Mouse (Mus musculus): ENCODE measurements at regions not wholly inside any gene's neighbourhood (a gene's known extent, or its start where the extent isn't known, plus 50 kb on each side); places are given as distances from the start of the nearest gene placed in this dataset.
"Not testable (repeated sequence)": the region's sequence is repeated elsewhere in the genome, so short reads cannot be mapped to it uniquely, and the experiment has no call there.

DNA sequence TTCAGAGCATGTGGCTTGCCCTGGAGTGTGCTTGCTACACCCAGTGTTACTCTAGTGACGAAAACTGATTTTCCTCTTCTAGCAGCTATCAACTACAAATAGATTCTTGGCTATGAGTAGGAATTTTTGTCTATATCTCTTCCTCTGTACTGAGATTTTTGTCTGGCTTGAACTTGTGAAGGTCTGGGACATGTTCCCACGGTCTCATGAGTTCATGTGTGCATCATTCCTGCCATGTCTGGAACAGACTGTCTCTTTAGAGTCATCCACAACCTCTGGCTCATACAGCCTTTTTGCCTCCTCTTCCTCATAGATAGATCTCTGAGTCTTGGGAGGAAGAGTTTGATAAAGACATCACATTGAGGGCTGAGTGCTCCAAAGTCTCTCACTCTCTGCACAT lies 86.5 kb upstream of the Gm5148 start:
- Histone ChIP-seq H3K36me3 (ENCODE audit: insufficient read depth, low read length) (no peaks in the 10 kb centered on the region), H3K4me3 (ENCODE audit: low read depth, low read length) (no peak overlapping the region), H3K9ac (replicated peaks; ENCODE audit: low read depth) (no peak overlapping the region), H3K27ac (ENCODE audit: low read length) (no peak overlapping the region), H3K27me3 (replicated peaks; ENCODE audit: insufficient read depth, low read length) (no peaks in the 10 kb centered on the region), H3K9me3 (ENCODE audit: low read length) (no peaks in the 10 kb centered on the region), H3K4me1 (ENCODE audit: insufficient read depth, low read depth, low read length) (no peaks in the 10 kb centered on the region), H3K4me2 (replicated peaks; ENCODE audit: low read depth, low read length) (no peak overlapping the region)
- WGBS, result 72% methylated on average over 2 of the region's 2 CpGs
- DNase-seq (ENCODE audit: low spot score) (no peak), ATAC-seq (no peak)
- TF ChIP-seq CTCF (IDR thresholded peaks at IDR 0.05) (no peak), EP300 (IDR thresholded peaks at IDR 0.05) (no peak)

DNA sequence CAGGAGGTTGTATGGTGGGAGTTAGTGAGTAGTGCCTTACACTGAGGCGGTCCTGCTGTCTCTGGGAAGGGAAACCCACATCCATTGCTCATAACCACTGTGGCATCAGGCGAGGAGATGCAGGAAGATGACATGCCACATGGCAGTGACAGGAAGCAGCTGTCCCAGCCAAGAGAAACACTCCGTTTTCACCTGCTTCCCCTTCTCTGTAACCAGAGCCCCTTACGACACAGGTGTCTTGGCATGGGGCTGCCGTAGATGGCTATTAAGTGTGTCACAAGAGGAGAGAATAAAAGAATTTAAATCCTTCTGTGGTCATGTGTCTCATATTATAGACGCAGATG lies 81.5 kb upstream of the Gm5148 start:
- ATAC-seq, result no peak
- no peak for DNase-seq (ENCODE audit: low spot score)
- no peak overlapping the region for H3K27ac ChIP-seq (ENCODE audit: low read length)

DNA sequence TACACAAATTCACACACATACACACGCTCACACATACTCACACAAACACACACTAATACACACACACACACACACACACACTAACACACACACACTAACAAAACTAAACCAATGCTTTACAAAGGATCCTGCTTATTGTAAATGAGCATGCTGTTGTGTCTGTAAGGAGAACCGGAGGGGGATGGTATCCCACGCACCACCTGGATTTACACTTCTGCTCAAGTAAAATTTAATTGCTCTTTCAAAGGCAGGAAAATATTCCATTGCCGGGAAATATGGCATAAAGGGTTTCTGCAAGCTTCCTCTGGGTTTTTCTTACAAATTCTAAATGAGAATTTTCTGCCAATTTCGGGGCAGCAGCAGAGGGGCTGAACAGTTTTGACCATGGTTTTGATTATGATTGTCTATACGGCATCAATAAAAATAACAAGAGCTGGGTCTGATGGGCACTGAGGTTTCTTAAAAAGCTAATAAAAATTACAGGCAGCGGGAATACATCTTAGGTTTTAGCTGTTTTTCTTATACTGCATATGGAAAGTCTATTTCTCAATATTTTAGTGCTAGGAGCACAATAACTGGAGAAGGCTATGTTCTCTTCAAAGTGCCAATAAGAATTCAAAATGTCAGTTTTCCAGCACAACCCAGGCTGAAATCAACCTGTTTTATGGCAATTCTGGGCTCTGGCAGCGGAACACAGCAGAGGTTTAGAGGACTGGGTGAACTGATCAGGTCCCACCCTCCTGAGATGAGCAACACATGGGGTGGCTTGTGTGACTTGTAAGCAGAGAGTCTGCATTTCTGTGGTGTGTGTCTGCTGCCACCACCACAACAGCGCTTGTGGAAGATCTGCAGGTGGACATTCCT lies 80.9 kb upstream of the Gm5148 start:
- DNase-seq (ENCODE audit: low spot score) (no peak), ATAC-seq (no peak)
- no peaks in the 10 kb centered on the region for H3K9me3 ChIP-seq (ENCODE audit: low read length)
- no peaks in the 10 kb centered on the region for H3K4me1 ChIP-seq (ENCODE audit: insufficient read depth, low read depth, low read length)
- no peak overlapping the region for H3K27ac ChIP-seq (ENCODE audit: low read length)
- H3K27me3 ChIP-seq (replicated peaks; ENCODE audit: insufficient read depth, low read length), result no peaks in the 10 kb centered on the region
- H3K36me3 ChIP-seq (ENCODE audit: insufficient read depth, low read length), result no peaks in the 10 kb centered on the region
- 84% methylated on average over 9 of the region's 9 CpGs for WGBS
- no peak overlapping the region for H3K4me2 ChIP-seq (replicated peaks; ENCODE audit: low read depth, low read length)
- no peak overlapping the region for H3K4me3 ChIP-seq (ENCODE audit: low read depth, low read length)
- H3K9ac ChIP-seq (replicated peaks; ENCODE audit: low read depth), result no peak overlapping the region
- TF ChIP-seq CTCF (IDR thresholded peaks at IDR 0.05) (no peak), EP300 (IDR thresholded peaks at IDR 0.05) (no peak)

More for the DNA sequence above, 81.5 kb upstream of the Gm5148 start:
- Histone ChIP-seq H3K36me3 (ENCODE audit: insufficient read depth, low read length) (no peaks in the 10 kb centered on the region), H3K27me3 (replicated peaks; ENCODE audit: insufficient read depth, low read length) (no peaks in the 10 kb centered on the region), H3K4me2 (replicated peaks; ENCODE audit: low read depth, low read length) (no peak overlapping the region), H3K4me1 (ENCODE audit: insufficient read depth, low read depth, low read length) (no peaks in the 10 kb centered on the region), H3K9me3 (ENCODE audit: low read length) (no peaks in the 10 kb centered on the region), H3K9ac (replicated peaks; ENCODE audit: low read depth) (no peak overlapping the region), H3K4me3 (ENCODE audit: low read depth, low read length) (no peak overlapping the region)
- TF ChIP-seq CTCF (IDR thresholded peaks at IDR 0.05) (no peak), EP300 (IDR thresholded peaks at IDR 0.05) (no peak)
- 40% methylated on average over 6 of the region's 6 CpGs for WGBS

DNA sequence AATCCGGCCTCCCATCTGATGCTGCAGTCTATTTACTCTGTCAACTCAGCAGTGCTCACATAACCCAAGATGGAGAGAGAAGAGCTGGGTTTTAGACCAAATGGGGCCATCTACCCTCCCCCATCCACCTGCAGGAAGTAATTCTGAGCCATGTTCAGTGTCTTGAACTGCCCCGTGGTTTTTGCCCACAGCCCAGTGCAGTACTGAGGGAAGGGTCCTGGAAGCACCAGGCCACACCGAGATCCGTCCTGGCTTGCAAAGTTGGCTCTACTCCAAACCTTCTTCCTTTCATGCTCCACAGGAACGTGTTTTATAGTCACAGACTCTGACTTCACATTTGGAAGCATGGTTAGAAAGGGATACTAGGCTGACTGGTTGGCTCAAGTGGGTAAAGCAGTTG lies 80.0 kb upstream of the Gm5148 start:
- Histone ChIP-seq H3K4me3 (ENCODE audit: low read depth, low read length) (no peak overlapping the region), H3K27ac (ENCODE audit: low read length) (no peak overlapping the region), H3K4me2 (replicated peaks; ENCODE audit: low read depth, low read length) (no peak overlapping the region), H3K27me3 (replicated peaks; ENCODE audit: insufficient read depth, low read length) (no peaks in the 10 kb centered on the region), H3K9me3 (ENCODE audit: low read length) (no peaks in the 10 kb centered on the region), H3K4me1 (ENCODE audit: insufficient read depth, low read depth, low read length) (no peaks in the 10 kb centered on the region), H3K9ac (replicated peaks; ENCODE audit: low read depth) (no peak overlapping the region), H3K36me3 (ENCODE audit: insufficient read depth, low read length) (no peaks in the 10 kb centered on the region)
- WGBS, result 19% methylated on average over 5 of the region's 5 CpGs
- ATAC-seq, result no peak
- TF ChIP-seq EP300 (IDR thresholded peaks at IDR 0.05) (no peak), CTCF (IDR thresholded peaks at IDR 0.05) (no peak)
- no peak for DNase-seq (ENCODE audit: low spot score)

DNA sequence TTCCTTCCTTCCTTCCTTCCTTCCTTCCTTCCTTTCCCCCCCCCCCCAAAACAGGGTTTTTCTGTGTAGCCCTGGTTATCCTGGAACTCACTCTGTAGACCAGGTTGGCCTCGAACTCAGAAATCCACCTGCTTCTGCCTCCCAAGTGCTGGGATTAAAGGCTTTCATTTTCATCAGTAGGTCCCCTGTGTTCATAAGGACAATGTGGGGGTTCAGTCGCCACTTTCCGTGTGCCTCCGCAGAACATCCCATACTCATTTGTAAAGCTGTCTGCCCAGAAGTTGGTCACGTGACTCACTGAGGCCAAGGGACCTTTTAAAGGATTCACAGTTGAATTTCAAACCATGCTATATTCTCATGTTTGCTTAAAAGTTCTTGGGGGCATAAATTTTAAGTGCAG lies 79.5 kb upstream of the Gm5148 start:
- DNase-seq (ENCODE audit: low spot score), result not testable (repeated sequence)
- WGBS, result 89% methylated on average over 5 of the region's 5 CpGs

DNA sequence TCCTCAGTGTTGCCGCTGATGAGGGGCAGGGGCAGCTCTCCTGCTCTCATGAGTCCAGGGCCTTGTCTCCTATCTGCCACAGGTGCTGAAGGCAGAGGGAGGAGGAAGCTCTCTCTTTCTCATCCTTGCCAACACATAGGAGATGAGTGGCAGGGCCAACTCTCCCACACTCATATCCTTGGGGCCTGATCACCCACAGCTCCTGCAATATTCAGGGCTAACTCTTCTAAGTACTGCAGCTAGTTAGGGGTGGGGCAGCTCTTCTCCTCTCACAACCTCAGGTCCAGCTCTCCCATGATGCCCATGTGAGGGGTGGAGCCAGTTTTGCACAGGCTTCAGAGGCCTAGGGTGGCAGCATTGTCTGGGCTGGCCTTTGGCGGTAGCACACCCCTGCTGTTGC lies 77.3 kb upstream of the Gm5148 start:
- TF ChIP-seq EP300 (IDR thresholded peaks at IDR 0.05), result no peak
- no peak for TF ChIP-seq CTCF (IDR thresholded peaks at IDR 0.05)
- no peak for DNase-seq (ENCODE audit: low spot score)
- no peaks in the 10 kb centered on the region for H3K27me3 ChIP-seq (replicated peaks; ENCODE audit: insufficient read depth, low read length)
- H3K9ac ChIP-seq (replicated peaks; ENCODE audit: low read depth), result no peak overlapping the region
- 95% methylated on average over 2 of the region's 2 CpGs for WGBS
- no peak for ATAC-seq
- H3K4me2 ChIP-seq (replicated peaks; ENCODE audit: low read depth, low read length), result no peak overlapping the region
- no peak overlapping the region for H3K4me3 ChIP-seq (ENCODE audit: low read depth, low read length)
- no peak overlapping the region for H3K27ac ChIP-seq (ENCODE audit: low read length)
- H3K4me1 ChIP-seq (ENCODE audit: insufficient read depth, low read depth, low read length), result no peaks in the 10 kb centered on the region
- no peaks in the 10 kb centered on the region for H3K36me3 ChIP-seq (ENCODE audit: insufficient read depth, low read length)
- H3K9me3 ChIP-seq (ENCODE audit: low read length), result no peaks in the 10 kb centered on the region

More for the DNA sequence above, 79.5 kb upstream of the Gm5148 start:
- H3K36me3 ChIP-seq (ENCODE audit: insufficient read depth, low read length); H3K27me3 ChIP-seq (replicated peaks; ENCODE audit: insufficient read depth, low read length); H3K9me3 ChIP-seq (ENCODE audit: low read length); H3K4me2 ChIP-seq (replicated peaks; ENCODE audit: low read depth, low read length); H3K4me1 ChIP-seq (ENCODE audit: insufficient read depth, low read depth, low read length); H3K9ac ChIP-seq (replicated peaks; ENCODE audit: low read depth); H3K27ac ChIP-seq (ENCODE audit: low read length); ATAC-seq; H3K4me3 ChIP-seq (ENCODE audit: low read depth, low read length): not testable (repeated sequence)

DNA sequence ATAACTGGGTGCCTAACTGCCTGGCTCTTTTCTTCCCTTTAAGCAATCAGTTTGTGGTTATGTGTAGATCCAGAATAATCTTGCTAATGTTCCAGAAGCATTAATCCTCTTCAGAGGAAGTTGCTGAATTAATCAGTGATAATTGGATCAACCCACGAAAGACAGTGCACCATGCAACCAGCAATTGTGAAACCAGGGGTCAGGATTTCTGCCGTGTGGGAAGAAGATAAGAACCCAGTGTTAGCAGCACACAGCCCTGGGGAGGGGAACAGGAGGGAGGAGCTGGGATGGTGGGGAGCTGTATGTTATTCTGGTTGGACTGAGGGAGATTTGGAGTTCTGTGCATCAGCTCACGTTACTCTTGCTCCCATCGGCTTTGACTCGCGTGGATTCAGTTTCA lies 75.5 kb upstream of the Gm5148 start:
- H3K4me1 ChIP-seq (ENCODE audit: insufficient read depth, low read depth, low read length), result no peaks in the 10 kb centered on the region
- no peaks in the 10 kb centered on the region for H3K27me3 ChIP-seq (replicated peaks; ENCODE audit: insufficient read depth, low read length)
- H3K27ac ChIP-seq (ENCODE audit: low read length), result no peak overlapping the region
- WGBS, result 65% methylated on average over 6 of the region's 6 CpGs
- ATAC-seq (no peak), DNase-seq (ENCODE audit: low spot score) (no peak)
- no peak for TF ChIP-seq EP300 (IDR thresholded peaks at IDR 0.05)
- no peak for TF ChIP-seq CTCF (IDR thresholded peaks at IDR 0.05)
- H3K9ac ChIP-seq (replicated peaks; ENCODE audit: low read depth), result no peak overlapping the region
- H3K9me3 ChIP-seq (ENCODE audit: low read length), result no peaks in the 10 kb centered on the region
- no peak overlapping the region for H3K4me2 ChIP-seq (replicated peaks; ENCODE audit: low read depth, low read length)
- H3K4me3 ChIP-seq (ENCODE audit: low read depth, low read length), result no peak overlapping the region
- H3K36me3 ChIP-seq (ENCODE audit: insufficient read depth, low read length), result no peaks in the 10 kb centered on the region
